Mouse (Mus musculus) Patski (cell line): ENCODE data around the gene Zswim1. TPM values are rescaled to one million over a fixed set of nuclear protein-coding genes. Genes with fewer than 3 reads are reported as not detected.

Experiments used
- ATAC-seq: fragments of 100-300 bp; one replicate; pipeline ENCODE4 v1.8.0; 2021
- CTCF ChIA-PET: fragments of 350-600 bp; sonication (Branson Sonifier 250); formaldehyde crosslinking; loops from one replicate; lab custom pipeline; 2022; ENCODE audit warnings: inconsistent platforms; lab: Charles Lee
- POLR2A ChIA-PET: fragments of 350-600 bp; sonication (Branson Sonifier 250); formaldehyde crosslinking; loops from one replicate; lab custom pipeline; 2022; ENCODE audit warnings: antibody characterized with exemption, inconsistent platforms; lab: Charles Lee
- DNase-seq: peaks from one replicate; pipeline ENCODE4 v3.0.0-alpha.2; 2011; ENCODE audit warnings: low read depth, low spot score
- H3K27me3 ChIP-seq: fragments of 371-371 bp; one replicate; pipeline ENCODE4 v1.5.1; 2021
- CTCF ChIP-seq: fragments of 100-300 bp; IDR thresholded peaks from one replicate; pipeline ENCODE4 v1.5.1; 2021
- in situ Hi-C: fragments of 300-500 bp; cut with MboI; formaldehyde crosslinking; loops from 3 replicates; pipeline ENCODE4 v1.11.1; 2018; ENCODE audit warnings: low pct_unique_long_range_greater_than_20kb, mixed read lengths
- polyA plus RNA-seq: library from polyadenylated mRNA; unstranded; gene quantifications from one replicate; pipeline ENCODE4 v1.2.3, GENCODE M21; 2021

Zswim1 gene
- 13.2 TPM for polyA plus RNA-seq

GRCm38 (mm10) chr2:164822636-164823165, at the start of gene Zswim1:
Zswim1 (plus strand) TSS chr2:164822686.
- POLR2A ChIA-PET = interaction anchor here (0.7 to 2.0 kb wide), 4 partner anchors 10 to 56 kb away, joined by 3 to 7 read pairs (median 4); partner anchors contain the start of genes Acot8, Ctsa and Zswim3
- in situ Hi-C loops = no loop called here

GRCm38 (mm10) chr2:164773229-164773988, 49.1 kb upstream of the Zswim1 start:
- DNase-seq (no peak), ATAC-seq (no peak)
- TF ChIP-seq CTCF = no peak
- H3K27me3 ChIP-seq = no peaks in the 10 kb centered on the region
- ChIA-PET CTCF (interaction anchor here (1.0 to 1.6 kb wide), 3 partner anchors 11 to 21 kb away, joined by 3 to 9 read pairs (median 4); no protein-coding TSS in a partner anchor), POLR2A (no interaction called here)
- in situ Hi-C loops = no loop called here

More at GRCm38 (mm10) chr2:164822636-164823165, at the start of gene Zswim1:
- peak; percentile 98 for ATAC-seq
- peak; percentile 83 for DNase-seq
- CTCF ChIA-PET = interaction anchor here (1.1 to 2.0 kb wide), 3 partner anchors 11 to 18 kb away, joined by 3 to 7 read pairs (median 4); partner anchors contain the start of genes Acot8, Ctsa, Neurl2 and Zswim3
- TF ChIP-seq CTCF = no peak
- H3K27me3 ChIP-seq = no peaks in the 10 kb centered on the region

- DNase-seq = no peak
- no peaks in the 10 kb centered on the region for H3K27me3 ChIP-seq
- CTCF ChIA-PET = interaction anchor here (1.0 to 1.6 kb wide), 2 partner anchors 10 to 20 kb away, joined by 3 to 9 read pairs; no protein-coding TSS in a partner anchor
- TF ChIP-seq CTCF = no peak
- ATAC-seq = no peak
- POLR2A ChIA-PET = no interaction called here
- in situ Hi-C loops = no loop called here
Measured at GRCm38 (mm10) chr2:164773989-164774364, 48.5 kb upstream of the Zswim1 start.

- TF ChIP-seq CTCF = no peak
Measured at GRCm38 (mm10) chr2:164776130-164776529, 46.4 kb upstream of the Zswim1 start.

GRCm38 (mm10) chr2:164776801-164777200, 45.7 kb upstream of the Zswim1 start:
- DNase-seq (no peak), ATAC-seq (no peak)
- POLR2A ChIA-PET = interaction anchor here (1.4 kb wide), 1 partner anchor 9 kb away, joined by 5 read pairs; no protein-coding TSS in a partner anchor
- CTCF ChIA-PET = interaction anchor here (0.8 kb wide), 1 partner anchor 9 kb away, joined by 3 read pairs; the partner anchor contains the start of gene Snx21
- in situ Hi-C loops = no loop called here
- no peak for TF ChIP-seq CTCF
- no peaks in the 10 kb centered on the region for H3K27me3 ChIP-seq

More at GRCm38 (mm10) chr2:164776130-164776529, 46.4 kb upstream of the Zswim1 start:
- ATAC-seq = no peak
- POLR2A ChIA-PET = interaction anchor here (1.4 kb wide), 1 partner anchor 8 kb away, joined by 5 read pairs; no protein-coding TSS in a partner anchor
- DNase-seq = no peak
- in situ Hi-C loops = no loop called here
- no peaks in the 10 kb centered on the region for H3K27me3 ChIP-seq
- CTCF ChIA-PET = interaction anchor here (0.9 kb wide), 1 partner anchor 18 kb away, joined by 3 read pairs; no protein-coding TSS in a partner anchor

- in situ Hi-C loops = no loop called here
- TF ChIP-seq CTCF = no peak
- CTCF ChIA-PET = interaction anchor here (0.8 kb wide), 1 partner anchor 8 kb away, joined by 3 read pairs; the partner anchor contains the start of gene Snx21
Measured at GRCm38 (mm10) chr2:164777246-164778014, 45.1 kb upstream of the Zswim1 start.

GRCm38 (mm10) chr2:164778015-164778287, 44.5 kb upstream of the Zswim1 start:
- CTCF ChIA-PET = no interaction called here
- ATAC-seq (no peak), DNase-seq (no peak)
- no peaks in the 10 kb centered on the region for H3K27me3 ChIP-seq
- TF ChIP-seq CTCF = no peak
- in situ Hi-C loops = no loop called here
- POLR2A ChIA-PET = no interaction called here

More at GRCm38 (mm10) chr2:164777246-164778014, 45.1 kb upstream of the Zswim1 start:
- no peaks in the 10 kb centered on the region for H3K27me3 ChIP-seq
- POLR2A ChIA-PET = interaction anchor here (1.4 kb wide), 1 partner anchor 10 kb away, joined by 5 read pairs; no protein-coding TSS in a partner anchor
- DNase-seq (no peak), ATAC-seq (no peak)

- no peak for TF ChIP-seq CTCF
- CTCF ChIA-PET = interaction anchor here (0.8 kb wide), 1 partner anchor 30 kb away, joined by 3 read pairs; no protein-coding TSS in a partner anchor
- ATAC-seq = no peak
- DNase-seq = no peak
- POLR2A ChIA-PET = interaction anchor here (1.1 kb wide), 1 partner anchor 14 kb away, joined by 3 read pairs; no protein-coding TSS in a partner anchor
- H3K27me3 ChIP-seq = no peaks in the 10 kb centered on the region
- in situ Hi-C loops = no loop called here
Measured at GRCm38 (mm10) chr2:164778809-164779208, 43.7 kb upstream of the Zswim1 start.

- TF ChIP-seq CTCF = no peak
- no peaks in the 10 kb centered on the region for H3K27me3 ChIP-seq
- ATAC-seq (no peak), DNase-seq (no peak)
- ChIA-PET POLR2A (interaction anchor here (1.1 kb wide), 1 partner anchor 13 kb away, joined by 3 read pairs; no protein-coding TSS in a partner anchor), CTCF (interaction anchor here (1.4 kb wide), 1 partner anchor 14 kb away, joined by 6 read pairs; no protein-coding TSS in a partner anchor)
- in situ Hi-C loops = no loop called here
Measured at GRCm38 (mm10) chr2:164779481-164780086, 42.9 kb upstream of the Zswim1 start, which contains the start of gene Tnnc2. Tnnc2 (minus strand) TSS chr2:164779967.
